Mouse (Mus musculus): ENCODE data around the gene Myl12a. TPM values are rescaled to one million over a fixed set of nuclear protein-coding genes. Genes with fewer than 3 reads are reported as not detected.

Myl12a gene
- polyA plus RNA-seq, 1 experiment: 770 TPM

DNA sequence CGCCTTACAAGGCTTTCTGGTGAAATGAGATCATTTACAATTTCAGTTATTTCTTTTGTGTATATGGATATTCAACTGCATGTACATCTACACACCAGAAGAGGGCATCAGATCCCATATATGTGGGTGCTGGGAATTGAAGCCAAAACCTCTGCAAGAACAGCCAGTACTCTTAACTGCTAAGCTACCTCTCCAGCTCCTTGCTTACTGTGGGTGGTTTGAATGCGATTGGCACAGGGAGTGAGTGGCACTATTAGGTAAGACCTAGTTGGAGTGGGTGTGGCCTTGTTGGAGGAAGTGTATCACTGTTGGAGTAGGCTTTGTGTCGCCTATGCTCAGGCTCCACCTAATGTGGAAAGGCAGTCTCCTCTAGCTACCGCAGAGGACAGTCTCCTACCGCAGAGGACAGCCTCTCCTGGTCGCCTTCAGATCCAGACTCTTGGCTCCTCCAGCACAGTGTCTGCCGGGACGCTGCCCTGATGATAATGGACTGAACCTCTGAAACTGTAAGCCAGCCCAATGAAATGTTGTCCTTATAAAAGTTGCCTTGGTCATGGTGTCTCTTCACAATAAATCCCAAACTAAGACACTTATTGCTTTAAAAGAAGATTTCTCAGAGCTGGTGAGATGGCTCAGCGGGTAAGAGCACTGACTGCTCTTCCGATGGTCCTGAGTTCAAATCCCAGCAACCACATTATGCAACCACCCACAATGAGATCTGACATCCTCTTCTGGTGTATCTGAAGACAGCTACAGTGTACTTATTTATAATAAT, 1.7 kb upstream of the Myl12a start:
- H3K4me3 ChIP-seq (ENCODE audit: insufficient read depth, poor library complexity, severe bottlenecking): no peak overlapping the region
- H3K36me3 ChIP-seq (ENCODE audit: control insufficient read depth, insufficient read depth): peaks cover 10% of the 10 kb centered on the region
- H3K79me3 ChIP-seq (ENCODE audit: low read depth): peaks cover 24% of the 10 kb centered on the region
- no peak overlapping the region for H3ac ChIP-seq (ENCODE audit: control insufficient read depth, insufficient read length, low read depth)
- no peaks in the 10 kb centered on the region for H3K27me3 ChIP-seq (ENCODE audit: control insufficient read depth, insufficient read depth, insufficient read length)
- no peak for TF ChIP-seq USF1 (IDR thresholded peaks at IDR 0.05; ENCODE audit: low read depth)
- no peak for TF ChIP-seq CEBPB (IDR thresholded peaks at IDR 0.05; ENCODE audit: low read depth)
- no peak for TF ChIP-seq FOSL1 (IDR thresholded peaks at IDR 0.05; ENCODE audit: insufficient read depth, low read length, poor library complexity, severe bottlenecking)
- H3K79me2 ChIP-seq (ENCODE audit: control insufficient read depth, insufficient read depth): peaks cover 27% of the 10 kb centered on the region

DNA sequence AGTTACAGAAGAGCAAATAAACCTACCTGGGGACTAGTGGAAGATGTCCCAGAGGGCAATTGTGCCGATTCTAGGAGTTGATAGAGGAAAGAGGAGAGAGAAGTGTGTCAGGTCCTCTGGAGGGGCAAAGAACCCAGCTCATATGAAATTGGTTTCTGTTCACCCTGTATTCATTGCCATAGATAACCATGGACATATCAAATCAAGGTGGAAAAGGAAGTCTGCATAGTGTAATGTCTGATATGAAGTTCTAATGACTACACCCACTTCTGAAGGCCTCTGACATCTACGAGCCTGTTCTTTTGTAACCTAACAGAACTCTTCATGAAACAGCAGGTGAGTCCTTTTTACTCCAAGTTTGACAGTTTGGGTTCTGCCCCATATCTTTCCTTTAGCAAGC, 1.0 kb upstream of the Myl12a start:
- H3K79me2 ChIP-seq (ENCODE audit: control insufficient read depth, insufficient read depth): peaks cover 34% of the 10 kb centered on the region
- peaks cover 31% of the 10 kb centered on the region for H3K79me3 ChIP-seq (ENCODE audit: low read depth)
- no peaks in the 10 kb centered on the region for H3K27me3 ChIP-seq (ENCODE audit: control insufficient read depth, insufficient read depth, insufficient read length)
- no peak overlapping the region for H3ac ChIP-seq (ENCODE audit: control insufficient read depth, insufficient read length, low read depth)
- no peak overlapping the region for H3K4me3 ChIP-seq (ENCODE audit: insufficient read depth, poor library complexity, severe bottlenecking)
- H3K36me3 ChIP-seq (ENCODE audit: control insufficient read depth, insufficient read depth): peaks cover 15% of the 10 kb centered on the region
- TF ChIP-seq FOSL1 (IDR thresholded peaks at IDR 0.05; ENCODE audit: insufficient read depth, low read length, poor library complexity, severe bottlenecking): no peak
- no peak for TF ChIP-seq CTCF (IDR thresholded peaks at IDR 0.05; ENCODE audit: control insufficient read depth, insufficient read depth, insufficient read length)
- no peak for TF ChIP-seq MAX (IDR thresholded peaks at IDR 0.05)
- no peak for TF ChIP-seq USF1 (IDR thresholded peaks at IDR 0.05; ENCODE audit: low read depth)
- TF ChIP-seq MYOD1 (IDR thresholded peaks at IDR 0.05; ENCODE audit: control insufficient read depth, insufficient read length, low read depth): no peak
- no peak for TF ChIP-seq MYOG (IDR thresholded peaks at IDR 0.05; ENCODE audit: control insufficient read depth, extremely low read depth, insufficient read length)
- TF ChIP-seq CEBPB (IDR thresholded peaks at IDR 0.05; ENCODE audit: low read depth): no peak

DNA sequence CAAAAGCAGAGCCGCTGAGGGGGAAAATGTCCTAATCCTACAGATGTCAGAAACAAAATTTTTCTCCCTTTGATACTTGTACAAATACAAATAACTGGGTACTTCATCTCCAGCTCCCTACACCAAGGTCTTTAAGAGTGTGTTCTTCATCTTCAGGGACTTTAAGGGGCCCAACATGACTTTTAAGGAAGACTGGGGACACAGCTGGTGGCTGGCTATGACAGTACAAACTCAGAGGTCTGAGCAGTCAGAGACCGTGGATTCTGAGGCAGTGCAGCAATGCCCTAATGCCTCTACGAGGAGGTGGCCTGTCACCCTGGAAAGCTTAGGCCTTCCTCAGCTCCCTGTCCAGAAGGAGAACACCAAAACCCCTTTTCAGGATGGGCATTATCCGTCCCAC, 434 bp upstream of the Myl12a start:
- Histone ChIP-seq H3K36me3 (ENCODE audit: control insufficient read depth, insufficient read depth) (peaks cover 21% of the 10 kb centered on the region), H3K27me3 (ENCODE audit: control insufficient read depth, insufficient read depth, insufficient read length) (no peaks in the 10 kb centered on the region), H3K79me2 (ENCODE audit: control insufficient read depth, insufficient read depth) (peaks cover 40% of the 10 kb centered on the region), H3K79me3 (ENCODE audit: low read depth) (peaks cover 37% of the 10 kb centered on the region), H3ac (ENCODE audit: control insufficient read depth, insufficient read length, low read depth) (no peak overlapping the region), H3K4me3 (ENCODE audit: insufficient read depth, poor library complexity, severe bottlenecking) (no peak overlapping the region)
- TF ChIP-seq MAX (IDR thresholded peaks at IDR 0.05) (no peak), FOSL1 (IDR thresholded peaks at IDR 0.05; ENCODE audit: insufficient read depth, low read length, poor library complexity, severe bottlenecking) (no peak), CTCF (IDR thresholded peaks at IDR 0.05; ENCODE audit: control insufficient read depth, insufficient read depth, insufficient read length) (no peak), CEBPB (IDR thresholded peaks at IDR 0.05; ENCODE audit: low read depth) (no peak), MYOG (IDR thresholded peaks at IDR 0.05; ENCODE audit: control insufficient read depth, extremely low read depth, insufficient read length) (no peak), MYOD1 (IDR thresholded peaks at IDR 0.05; ENCODE audit: control insufficient read depth, insufficient read length, low read depth) (no peak), USF1 (IDR thresholded peaks at IDR 0.05; ENCODE audit: low read depth) (no peak)

DNA sequence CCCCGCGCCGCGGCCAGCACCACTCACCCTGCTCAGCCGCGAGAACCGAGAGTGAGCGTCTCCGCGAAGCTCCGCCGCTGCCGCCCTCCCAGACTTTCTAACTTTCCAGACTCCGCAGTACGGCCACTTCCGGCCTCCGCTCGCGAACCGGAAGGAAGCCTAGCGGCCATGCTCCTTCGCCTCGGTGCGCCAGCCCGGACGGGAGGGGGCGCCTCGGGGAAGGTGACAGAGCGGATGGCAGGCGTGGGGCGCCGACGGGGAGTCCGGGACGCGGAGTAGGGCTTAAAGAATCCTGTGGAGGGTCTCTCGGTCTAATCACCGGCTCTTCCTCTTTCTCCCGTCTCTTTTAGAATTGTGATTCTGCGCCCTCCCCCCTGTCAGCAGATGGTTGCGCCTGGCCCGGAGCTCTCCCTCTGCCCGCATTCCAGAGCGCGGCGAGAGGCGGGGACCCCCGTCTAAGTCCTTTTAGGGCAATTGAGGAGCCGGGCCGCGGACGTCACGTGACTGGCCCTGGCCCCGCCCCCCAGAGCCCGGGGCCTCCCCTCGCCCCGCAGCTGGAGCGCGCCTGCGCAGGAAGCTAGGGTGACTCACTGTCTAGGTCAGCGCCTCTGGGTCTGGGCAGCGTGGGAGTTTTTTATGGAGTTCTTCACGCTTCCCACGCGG, 466 bp downstream of the Myl12a start, which contains the start of gene Myom1:
TSS of gene Myom1 (plus strand) at position 553 of the 663 bp plus-strand sequence.
- Histone ChIP-seq H3K4me3 (ENCODE audit: insufficient read depth, poor library complexity, severe bottlenecking) (peak within 1 kb of the TSS; percentile 99), H3ac (ENCODE audit: control insufficient read depth, insufficient read length, low read depth) (peak within 1 kb of the TSS; percentile 95), H3K27me3 (ENCODE audit: control insufficient read depth, insufficient read depth, insufficient read length) (no peaks in the 10 kb centered on the region), H3K79me2 (ENCODE audit: control insufficient read depth, insufficient read depth) (peaks cover 49% of the 10 kb centered on the region), H3K79me3 (ENCODE audit: low read depth) (peaks cover 45% of the 10 kb centered on the region), H3K36me3 (ENCODE audit: control insufficient read depth, insufficient read depth) (peaks cover 26% of the 10 kb centered on the region)
- no peak for TF ChIP-seq CEBPB (IDR thresholded peaks at IDR 0.05; ENCODE audit: low read depth)
- TF ChIP-seq MAX (IDR thresholded peaks at IDR 0.05): peak; percentile 69
- TF ChIP-seq MYOG (IDR thresholded peaks at IDR 0.05; ENCODE audit: control insufficient read depth, extremely low read depth, insufficient read length): no peak
- no peak for TF ChIP-seq FOSL1 (IDR thresholded peaks at IDR 0.05; ENCODE audit: insufficient read depth, low read length, poor library complexity, severe bottlenecking)
- TF ChIP-seq CTCF (IDR thresholded peaks at IDR 0.05; ENCODE audit: control insufficient read depth, insufficient read depth, insufficient read length): peak; percentile 14
- TF ChIP-seq MYOD1 (IDR thresholded peaks at IDR 0.05; ENCODE audit: control insufficient read depth, insufficient read length, low read depth): no peak
- TF ChIP-seq USF1 (IDR thresholded peaks at IDR 0.05; ENCODE audit: low read depth): peak; percentile 91

DNA sequence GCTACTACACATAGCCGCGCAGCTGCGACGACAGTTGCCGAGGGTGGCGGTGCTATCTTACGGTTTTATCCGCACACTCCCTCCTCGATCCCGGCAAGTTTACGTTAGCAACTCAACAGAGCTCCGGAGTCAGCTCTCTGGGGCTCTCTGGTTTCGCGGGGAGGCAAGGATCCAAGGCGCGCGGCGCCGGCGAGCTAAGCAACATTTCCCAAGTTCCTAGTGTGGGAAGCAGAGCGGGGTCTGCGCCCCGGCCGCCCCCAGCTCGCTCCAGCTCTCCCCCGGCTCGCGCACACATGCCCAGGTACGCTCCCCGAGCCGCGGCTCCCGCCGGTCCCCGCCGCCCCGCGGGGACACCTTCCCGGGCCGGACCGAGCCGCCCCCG, 988 bp downstream of the Myl12a start:
- TF ChIP-seq FOSL1 (IDR thresholded peaks at IDR 0.05; ENCODE audit: insufficient read depth, low read length, poor library complexity, severe bottlenecking) (no peak), MYOG (IDR thresholded peaks at IDR 0.05; ENCODE audit: control insufficient read depth, extremely low read depth, insufficient read length) (no peak), USF1 (IDR thresholded peaks at IDR 0.05; ENCODE audit: low read depth) (no peak), MYOD1 (IDR thresholded peaks at IDR 0.05; ENCODE audit: control insufficient read depth, insufficient read length, low read depth) (no peak), CEBPB (IDR thresholded peaks at IDR 0.05; ENCODE audit: low read depth) (no peak), MAX (IDR thresholded peaks at IDR 0.05) (no peak), CTCF (IDR thresholded peaks at IDR 0.05; ENCODE audit: control insufficient read depth, insufficient read depth, insufficient read length) (no peak)
- H3K27me3 ChIP-seq (ENCODE audit: control insufficient read depth, insufficient read depth, insufficient read length): no peaks in the 10 kb centered on the region
- H3K4me3 ChIP-seq (ENCODE audit: insufficient read depth, poor library complexity, severe bottlenecking): peak overlapping the region; percentile 99
- H3K36me3 ChIP-seq (ENCODE audit: control insufficient read depth, insufficient read depth): peaks cover 27% of the 10 kb centered on the region
- H3K79me2 ChIP-seq (ENCODE audit: control insufficient read depth, insufficient read depth): peaks cover 54% of the 10 kb centered on the region
- peaks cover 50% of the 10 kb centered on the region for H3K79me3 ChIP-seq (ENCODE audit: low read depth)
- peak overlapping the region; percentile 95 for H3ac ChIP-seq (ENCODE audit: control insufficient read depth, insufficient read length, low read depth)
